Comparison of ENCODE assay signal across 11 mouse cellular contexts in the genomic region with DNA sequence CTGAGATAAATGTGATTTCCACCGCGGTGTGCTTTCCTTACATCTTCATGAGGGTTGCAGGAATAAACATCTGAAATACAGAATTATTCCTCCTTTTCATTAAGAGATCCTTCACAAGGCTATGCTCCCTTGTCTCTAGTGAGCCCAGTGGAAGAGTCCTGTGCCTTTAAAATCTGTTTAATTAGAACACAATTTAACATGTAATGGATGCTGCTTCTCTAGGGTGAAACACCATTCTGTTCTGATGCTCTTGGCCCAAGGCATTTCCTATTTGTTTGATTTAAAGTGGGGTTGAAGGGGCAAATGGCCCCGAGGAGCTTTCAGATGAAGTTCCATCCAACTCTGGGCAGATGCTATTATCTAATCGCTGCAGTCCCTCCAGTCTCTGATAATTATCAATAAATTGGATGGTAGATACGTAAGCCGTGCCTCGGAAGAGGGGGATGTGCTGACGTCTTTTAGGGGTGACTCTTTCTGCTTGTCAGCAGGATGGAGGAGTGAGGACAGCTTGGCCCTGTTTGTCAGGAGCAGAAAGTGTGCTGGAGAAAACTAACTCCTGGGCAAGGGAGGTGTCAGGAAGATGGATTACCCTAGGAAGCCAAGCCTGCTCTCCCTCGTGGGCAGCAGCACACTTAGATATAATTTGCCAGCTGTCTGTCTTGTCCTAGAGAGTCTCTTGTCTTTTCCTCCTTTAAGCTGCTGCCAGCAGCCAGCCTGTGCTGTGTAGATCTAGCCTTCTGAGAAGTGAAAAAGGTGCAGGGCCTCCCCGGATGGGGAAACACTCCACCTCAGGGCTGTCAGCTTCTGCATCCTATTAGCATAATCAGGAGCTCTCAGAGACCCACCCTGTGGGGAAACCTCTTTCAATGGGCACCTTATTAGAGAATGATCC.
DNase-seq lines count a peak whose midpoint lies in the region; ATAC-seq and TF ChIP-seq lines count a peak whose summit lies in the region.
"Had no signal": no experiment of that assay in that cellular context is flagged by ENCODE, and none has a peak within 500 bp of the region (broad histone marks: within the 10 kb centered on the region; RNA-seq: fewer than 3 reads in every experiment).

No protein-coding gene starts in this region.

- H3K9me3 ChIP-seq in lung, embryonic 14.5 days (ENCODE audit: low read depth, low read length), result no peaks in the 10 kb centered on the region
- no peaks in the 10 kb centered on the region for H3K9me3 ChIP-seq in forebrain, embryonic 12.5 days
- H3K9me3 ChIP-seq in limb, embryonic 11.5 days (ENCODE audit: control insufficient read depth, low read length), result no peaks in the 10 kb centered on the region
- H3K9me3 ChIP-seq in neural tube, embryonic 15.5 days (replicated peaks), result no peaks in the 10 kb centered on the region

- no peak overlapping the region for H3K4me3 ChIP-seq in lung, embryonic 14.5 days (ENCODE audit: low read depth, low read length)
- H3K4me3 ChIP-seq in forebrain, embryonic 12.5 days (replicated peaks), result no peak overlapping the region
- no peak overlapping the region for H3K4me3 ChIP-seq in limb, embryonic 11.5 days (ENCODE audit: low read depth, low read length)
- no peak overlapping the region for H3K4me3 ChIP-seq in neural tube, embryonic 15.5 days (replicated peaks)
- H3K4me3 ChIP-seq: myocyte had no signal

- peak; percentile 5 for DNase-seq in lung, embryonic 14.5 days
- no peak for DNase-seq in lung, adult 18-20 months
- peak; percentile 20 for DNase-seq in limb, embryonic 11.5 days (ENCODE audit: low spot score)
- no peak for DNase-seq in urinary bladder, postnatal 4 days (ENCODE audit: low spot score in 2 of 2)
- DNase-seq in heart, adult 9 months (ENCODE audit: low spot score in 2 of 2), result no peak
- no peak for DNase-seq in layer of hippocampus, adult 11-12 months (ENCODE audit: low spot score)
- DNase-seq: thymus, adult 18-20 months had no signal

- no peak for TF ChIP-seq CTCF in lung, embryonic 14.5 days (IDR thresholded peaks at IDR 0.05; ENCODE audit: low read depth)

- no peaks in the 10 kb centered on the region for H3K36me3 ChIP-seq in lung, embryonic 14.5 days (ENCODE audit: insufficient read depth)
- no peaks in the 10 kb centered on the region for H3K36me3 ChIP-seq in forebrain, embryonic 12.5 days (replicated peaks)
- H3K36me3 ChIP-seq in limb, embryonic 11.5 days (ENCODE audit: control insufficient read depth, insufficient read depth, low read length), result no peaks in the 10 kb centered on the region
- no peaks in the 10 kb centered on the region for H3K36me3 ChIP-seq in neural tube, embryonic 15.5 days

- no peaks in the 10 kb centered on the region for H3K27me3 ChIP-seq in lung, embryonic 14.5 days (ENCODE audit: insufficient read depth, low read length)
- peaks cover 15% of the 10 kb centered on the region for H3K27me3 ChIP-seq in forebrain, embryonic 12.5 days
- no peaks in the 10 kb centered on the region for H3K27me3 ChIP-seq in limb, embryonic 11.5 days (ENCODE audit: control insufficient read depth, insufficient read depth, low read length)
- no peaks in the 10 kb centered on the region for H3K27me3 ChIP-seq in neural tube, embryonic 15.5 days (replicated peaks)

- H3K9ac ChIP-seq in lung, embryonic 14.5 days, result no peak overlapping the region
- H3K9ac ChIP-seq in forebrain, embryonic 12.5 days, result no peak overlapping the region
- no peak overlapping the region for H3K9ac ChIP-seq in limb, embryonic 11.5 days (ENCODE audit: low read length)
- H3K9ac ChIP-seq in neural tube, embryonic 15.5 days (replicated peaks), result no peak overlapping the region
- H3K9ac ChIP-seq: liver, embryonic 14.5 days had no signal

- no peaks in the 10 kb centered on the region for H3K4me1 ChIP-seq in lung, embryonic 14.5 days (ENCODE audit: insufficient read depth)
- peaks cover 15% of the 10 kb centered on the region for H3K4me1 ChIP-seq in forebrain, embryonic 12.5 days
- no peaks in the 10 kb centered on the region for H3K4me1 ChIP-seq in limb, embryonic 11.5 days (ENCODE audit: control insufficient read depth, insufficient read depth, low read length)
- H3K4me1 ChIP-seq in neural tube, embryonic 15.5 days, result peaks cover 13% of the 10 kb centered on the region

- ATAC-seq in lung, embryonic 14.5 days (ENCODE audit: insufficient read depth), result no peak
- ATAC-seq in forebrain, embryonic 12.5 days (ENCODE audit: low FRiP score), result peak; percentile 87
- no peak for ATAC-seq in limb, embryonic 11.5 days (ENCODE audit: insufficient number of reproducible peaks, low FRiP score, low TSS enrichment, low read depth)
- peak; percentile 65 for ATAC-seq in neural tube, embryonic 15.5 days (ENCODE audit: low FRiP score)

- 20% methylated on average over 10 of the region's 10 CpGs for WGBS in lung, embryonic 14.5 days
- 38% methylated on average over 10 of the region's 10 CpGs for WGBS in forebrain, embryonic 12.5 days
- WGBS in limb, embryonic 11.5 days, result 45% methylated on average over 10 of the region's 10 CpGs
- WGBS in neural tube, embryonic 15.5 days, result 26% methylated on average over 10 of the region's 10 CpGs

- no peak overlapping the region for H3K4me2 ChIP-seq in lung, embryonic 14.5 days
- H3K4me2 ChIP-seq in forebrain, embryonic 12.5 days, result no peak overlapping the region
- no peak overlapping the region for H3K4me2 ChIP-seq in limb, embryonic 11.5 days (ENCODE audit: low read depth, severe bottlenecking)
- 0 out of 2 replicates have a peak overlapping the region, but pooled peaks have one; percentile 15 for H3K4me2 ChIP-seq in neural tube, embryonic 15.5 days

- H3K27ac ChIP-seq in lung, embryonic 14.5 days (ENCODE audit: low read depth), result no peak overlapping the region
- peak overlapping the region; percentile 20; the same call in 1 of the 2 replicates for H3K27ac ChIP-seq in forebrain, embryonic 12.5 days
- no peak overlapping the region for H3K27ac ChIP-seq in limb, embryonic 11.5 days (replicated peaks; ENCODE audit: low read depth, low read length)
- H3K27ac ChIP-seq in neural tube, embryonic 15.5 days (replicated peaks), result peak overlapping the region; percentile 56
- H3K27ac ChIP-seq: liver, embryonic 14.5 days had no signal

Comparison
In these comparisons a context has a peak if more than half of its experiments do, and no peak if none do; other contexts are left out.
1. DNase-seq: peak in lung, embryonic 14.5 days (single experiment) and limb, embryonic 11.5 days (single experiment); none in lung, adult 18-20 months (0 of 2), urinary bladder, postnatal 4 days (0 of 2), heart, adult 9 months (0 of 2) and layer of hippocampus, adult 11-12 months (single experiment).
2. ATAC-seq: peak in forebrain, embryonic 12.5 days (single experiment) and neural tube, embryonic 15.5 days (single experiment); none in lung, embryonic 14.5 days (single experiment) and limb, embryonic 11.5 days (single experiment).
3. H3K27ac ChIP-seq: peak in forebrain, embryonic 12.5 days (single experiment) and neural tube, embryonic 15.5 days (single experiment); none in lung, embryonic 14.5 days (single experiment) and limb, embryonic 11.5 days (single experiment).